Comparison of ENCODE assay signal across 17 mouse cellular contexts in the genomic region with DNA sequence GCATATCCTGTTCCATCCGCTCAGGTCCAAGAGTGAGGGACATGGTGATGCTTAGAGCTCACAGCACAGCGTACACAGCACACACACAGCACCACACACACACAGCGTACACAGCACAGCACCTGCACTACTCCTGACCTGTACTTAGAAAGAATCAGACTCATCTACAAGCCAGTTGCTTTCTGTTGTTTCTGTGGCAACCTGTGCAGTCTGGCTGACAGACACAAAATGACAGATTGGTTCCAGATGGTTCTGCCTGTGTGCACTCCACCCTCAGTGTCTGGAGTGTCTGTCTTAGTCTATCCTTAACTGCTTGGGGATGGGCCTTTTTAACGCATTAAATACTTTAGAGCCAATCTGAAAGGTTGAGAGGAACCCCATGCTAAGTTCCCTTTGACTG.
A peak's percentile ranks its signal among the peaks of the same experiment; 100 is the strongest.
DNase-seq lines count a peak whose midpoint lies in the region; ATAC-seq lines count a peak whose summit lies in the region.
"Had no signal": no experiment of that assay in that cellular context is flagged by ENCODE, and none has a peak within 500 bp of the region (broad histone marks: within the 10 kb centered on the region; RNA-seq: fewer than 3 reads in every experiment).

No protein-coding gene starts in this region.

- H3K4me1 ChIP-seq in megakaryocyte, embryonic 14.5 days: no peaks in the 10 kb centered on the region; the same call in 1 of the 2 replicates

- DNase-seq in embryo, embryonic 10 days (ENCODE audit: low spot score): peak; percentile 34
- no peak for DNase-seq in embryo, embryonic 9.5 days (ENCODE audit: extremely low spot score)
- DNase-seq in layer of hippocampus, adult 18-20 months (ENCODE audit: low spot score in 2 of 2): peak; percentile 71 to 88
- DNase-seq in telencephalon, adult 2 months (ENCODE audit: low read depth, low spot score): peak; percentile 68
- DNase-seq in lung, postnatal 10 days: no peak
- DNase-seq in urinary bladder, postnatal 36 days (ENCODE audit: low spot score in 2 of 2): no peak
- DNase-seq: adrenal gland, postnatal 36 days; heart, postnatal 4 days; liver, postnatal 0 days; right cerebral cortex, postnatal 4 days; thymus, adult 2 months had no signal

- no peaks in the 10 kb centered on the region for H3K36me3 ChIP-seq in megakaryocyte, embryonic 14.5 days (replicated peaks; ENCODE audit: low read length)
- H3K36me3 ChIP-seq: heart, embryonic 13.5 days; limb, embryonic 15.5 days; neural tube, embryonic 12.5 days had no signal

- H3K27me3 ChIP-seq in megakaryocyte, embryonic 14.5 days (replicated peaks): no peaks in the 10 kb centered on the region
- H3K27me3 ChIP-seq: CH12.LX had no signal

- peaks cover 21% of the 10 kb centered on the region for H3K9me3 ChIP-seq in megakaryocyte, embryonic 14.5 days
- H3K9me3 ChIP-seq: heart, embryonic 13.5 days; limb, embryonic 15.5 days; neural tube, embryonic 12.5 days had no signal

- ATAC-seq in megakaryocyte, adult 5-6 weeks (ENCODE audit: poor library complexity, severe bottlenecking): no peak
- ATAC-seq: liver, postnatal 0 days had no signal

- peak overlapping the region; percentile 67 for H3K4me3 ChIP-seq in megakaryocyte, embryonic 14.5 days (replicated peaks)
- H3K4me3 ChIP-seq: heart, embryonic 13.5 days; limb, embryonic 15.5 days; neural tube, embryonic 12.5 days had no signal

Comparison
In these comparisons a context has a peak if more than half of its experiments do, and no peak if none do; other contexts are left out.
1. DNase-seq: peak in embryo, embryonic 10 days (single experiment), layer of hippocampus, adult 18-20 months (2 of 2) and telencephalon, adult 2 months (single experiment); none in embryo, embryonic 9.5 days (single experiment), lung, postnatal 10 days (single experiment) and urinary bladder, postnatal 36 days (0 of 2).